Mouse (Mus musculus) left cerebral cortex, postnatal 36 days (tissue): ENCODE results near the gene Bud23. TPM values are rescaled to one million over a fixed set of nuclear protein-coding genes. Genes with fewer than 3 reads are reported as not detected.

ENCODE experiments used
- DNase-seq, 2 experiments: peaks; one replicate each; pipeline ENCODE4 v3.0.0; 2021 to 2022; ENCODE audit warnings: low spot score in 2 of 2, mixed read lengths in 1 of 2
- intact Hi-C: fragments of 180-260 bp; cut with DNase I; formaldehyde crosslinking; loops from one replicate; pipeline ENCODE4 v1.15.1; 2025
- total RNA-seq, 2 experiments: library from RNA; stranded (reverse); gene quantifications; 2 replicates each; pipeline ENCODE4 v1.2.3; 2021

Bud23 gene
- total RNA-seq, 2 experiments from 2014 or later, result 41.0 to 50.0 TPM

GRCm38 (mm10) chr5:135029007-135029854 is 35.5 kb downstream of the Bud23 start:
- intact Hi-C loops, result no loop called here
- DNase-seq, result peak; percentile 73 to 83

DNA sequence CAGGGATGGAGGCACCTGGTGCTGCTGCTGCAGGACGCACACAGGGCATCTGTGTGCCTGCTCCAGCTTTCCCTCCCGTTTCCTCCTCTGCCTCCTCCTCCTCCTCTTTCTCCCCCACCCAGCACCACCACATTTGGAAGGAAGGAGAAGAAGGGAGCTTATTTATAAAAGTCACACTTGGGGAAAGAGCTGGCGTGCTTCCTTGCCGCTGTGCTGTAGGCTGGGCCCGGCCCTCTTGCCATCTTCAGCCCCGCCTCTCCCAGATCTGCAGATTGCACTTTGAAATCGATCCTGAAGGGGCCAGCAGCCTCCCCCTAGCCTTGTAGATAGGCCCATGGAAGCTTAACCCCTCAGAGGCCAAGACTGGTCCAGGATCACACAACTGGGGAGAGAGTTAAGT is 38.9 kb downstream of the Bud23 start:
- DNase-seq, result peak; percentile 68 to 74
- intact Hi-C loops, result no loop called here

GRCm38 (mm10) chr5:135024665-135025224 is 40.0 kb downstream of the Bud23 start:
- DNase-seq, result no peak
- intact Hi-C loops, result no loop called here

DNA sequence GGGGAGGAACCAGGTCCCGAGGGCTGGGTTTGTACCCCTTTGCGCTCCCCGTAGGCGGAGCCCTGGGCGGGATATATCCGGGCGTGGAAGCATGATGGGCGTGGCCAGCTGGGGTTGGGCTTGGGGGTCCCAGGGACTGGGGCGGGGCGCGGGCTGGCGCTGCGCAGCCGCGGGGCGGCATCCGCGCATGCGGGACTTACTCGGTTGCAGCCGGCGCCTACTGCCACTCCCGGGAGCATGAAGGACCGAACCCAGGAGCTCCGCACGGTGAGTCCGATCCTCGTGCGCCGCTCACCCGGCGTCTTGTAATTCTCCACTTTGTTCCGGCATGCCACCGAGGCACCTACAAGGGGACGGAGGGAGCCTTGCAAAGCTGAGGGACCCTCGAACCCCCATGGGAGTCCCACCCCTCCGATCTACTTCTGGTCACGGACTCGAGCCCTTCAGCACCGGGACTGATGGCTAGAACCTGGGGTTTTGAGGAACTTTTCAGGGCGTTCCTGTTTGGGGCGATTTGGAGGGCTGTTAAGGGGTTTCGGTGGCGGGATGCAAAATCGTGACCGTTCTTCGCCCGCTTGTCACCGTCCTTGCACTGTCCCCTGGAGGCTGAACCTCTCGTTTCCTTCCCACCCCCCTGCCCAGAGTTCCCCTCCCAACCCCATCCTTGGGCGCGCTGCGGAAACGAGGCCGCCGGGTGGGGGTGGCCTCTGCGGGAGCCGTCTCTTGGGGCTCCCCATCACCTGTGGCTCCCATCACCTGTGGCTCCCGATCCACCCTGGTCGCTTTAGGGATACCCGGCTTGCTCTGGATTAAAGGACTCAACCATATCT is 41.2 kb downstream of the Bud23 start, which contains the start of gene Stx1a:
Stx1a (plus strand) TSS at position 139 of the 830 bp plus-strand sequence.
- intact Hi-C loops, result no loop called here
- DNase-seq, result peak; percentile 87 to 92

- intact Hi-C loops, result no loop called here
- DNase-seq, result no peak
Measured at GRCm38 (mm10) chr5:135021814-135022213, 42.9 kb downstream of the Bud23 start.

DNA sequence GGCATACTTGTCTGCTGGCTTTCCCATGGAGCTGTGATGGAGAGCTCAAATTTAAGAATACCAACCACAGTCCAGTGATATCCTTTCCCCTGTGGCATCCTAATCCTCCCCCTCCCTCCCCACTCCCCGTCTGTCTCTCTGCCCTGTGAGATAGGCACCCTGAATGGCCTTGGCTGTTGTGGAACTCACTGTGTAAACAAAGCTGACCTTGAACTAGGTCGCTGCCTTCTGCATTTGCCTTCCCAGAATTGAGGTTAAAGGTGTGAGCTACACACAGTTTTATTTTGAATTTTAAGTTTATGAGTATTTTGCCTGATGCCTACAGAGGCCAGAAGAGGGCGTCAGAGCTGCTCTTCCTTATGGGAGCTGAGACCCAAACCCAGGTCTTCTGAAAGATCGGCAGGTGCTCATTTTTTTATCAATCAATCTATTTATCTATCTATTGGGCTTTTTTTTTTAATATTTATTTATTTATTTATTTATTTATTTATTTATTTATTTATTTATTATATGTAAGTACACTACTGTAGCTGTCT is 48.5 kb downstream of the Bud23 start:
- DNase-seq, result no peak
- intact Hi-C loops, result loop anchor here (5.0 kb wide), 2 partner anchors 36 to 61 kb away; partner anchors contain the start of gene Vps37d

DNA sequence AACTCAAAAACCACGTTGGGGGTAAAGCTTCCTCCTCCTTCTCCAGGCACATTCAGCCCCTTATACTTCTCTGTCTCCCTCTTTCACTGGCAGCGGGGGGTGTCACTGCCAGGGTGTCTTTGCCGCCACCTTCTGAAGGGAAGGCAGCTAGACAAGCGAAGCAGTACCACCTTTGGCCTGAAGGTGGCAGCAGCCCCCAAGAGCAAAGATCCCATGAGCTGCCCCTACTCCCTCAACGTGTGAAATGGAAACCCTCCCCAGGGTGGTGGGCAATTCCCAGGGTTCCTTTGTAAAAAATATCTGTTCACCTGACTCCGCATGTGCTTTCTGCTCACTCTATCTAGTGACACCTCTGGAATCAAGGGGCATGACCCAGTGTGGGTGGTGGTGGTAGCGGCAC is 49.3 kb downstream of the Bud23 start:
- intact Hi-C loops, result loop anchor here (5.0 kb wide), 2 partner anchors 37 to 62 kb away; partner anchors contain the start of gene Vps37d
- peak; percentile 85 to 86 for DNase-seq

GRCm38 (mm10) chr5:135012671-135013441 is 51.9 kb downstream of the Bud23 start:
- DNase-seq, result peak in 1 of 2 experiments; percentile 74
- intact Hi-C loops, result no loop called here

DNA sequence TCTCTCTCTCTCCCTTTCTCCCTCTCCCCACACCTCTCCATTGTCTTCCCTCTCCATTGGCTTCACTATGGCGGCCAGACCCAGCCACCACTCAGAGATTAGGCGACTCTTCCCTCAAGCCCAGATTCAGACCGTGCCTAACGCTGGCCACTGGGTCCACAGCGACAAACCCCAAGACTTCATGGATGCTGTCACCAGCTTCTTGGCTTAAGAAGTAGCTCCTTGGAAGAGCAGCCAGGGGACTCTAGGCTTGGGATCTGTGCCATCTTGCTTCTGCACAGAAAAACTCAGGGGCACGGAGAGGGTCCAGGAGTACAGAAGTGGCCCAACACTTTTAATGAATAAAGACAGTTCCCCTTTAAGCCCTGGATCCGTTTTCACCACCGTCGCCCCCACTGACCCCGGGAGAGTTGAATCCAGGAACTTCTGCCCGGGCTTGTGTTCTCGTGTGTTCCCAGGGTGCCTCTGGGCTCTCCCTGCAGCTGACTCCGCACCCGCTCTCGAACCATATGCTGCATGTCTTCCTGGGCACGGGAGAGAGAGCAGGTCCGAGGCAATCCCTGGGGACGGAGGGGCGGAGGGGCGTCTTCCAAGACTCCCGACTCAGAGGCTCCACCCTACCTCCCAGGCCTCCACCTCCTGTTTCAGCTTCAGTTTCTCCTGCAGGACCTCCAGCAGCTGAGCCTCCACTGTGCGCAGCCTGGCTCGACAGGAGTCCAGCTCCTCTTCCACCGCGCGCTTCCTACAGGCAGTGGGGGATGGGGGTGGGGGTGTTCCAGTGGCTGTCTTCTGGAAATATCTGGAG is 52.7 kb downstream of the Bud23 start:
- no peak for DNase-seq
- intact Hi-C loops, result no loop called here

DNA sequence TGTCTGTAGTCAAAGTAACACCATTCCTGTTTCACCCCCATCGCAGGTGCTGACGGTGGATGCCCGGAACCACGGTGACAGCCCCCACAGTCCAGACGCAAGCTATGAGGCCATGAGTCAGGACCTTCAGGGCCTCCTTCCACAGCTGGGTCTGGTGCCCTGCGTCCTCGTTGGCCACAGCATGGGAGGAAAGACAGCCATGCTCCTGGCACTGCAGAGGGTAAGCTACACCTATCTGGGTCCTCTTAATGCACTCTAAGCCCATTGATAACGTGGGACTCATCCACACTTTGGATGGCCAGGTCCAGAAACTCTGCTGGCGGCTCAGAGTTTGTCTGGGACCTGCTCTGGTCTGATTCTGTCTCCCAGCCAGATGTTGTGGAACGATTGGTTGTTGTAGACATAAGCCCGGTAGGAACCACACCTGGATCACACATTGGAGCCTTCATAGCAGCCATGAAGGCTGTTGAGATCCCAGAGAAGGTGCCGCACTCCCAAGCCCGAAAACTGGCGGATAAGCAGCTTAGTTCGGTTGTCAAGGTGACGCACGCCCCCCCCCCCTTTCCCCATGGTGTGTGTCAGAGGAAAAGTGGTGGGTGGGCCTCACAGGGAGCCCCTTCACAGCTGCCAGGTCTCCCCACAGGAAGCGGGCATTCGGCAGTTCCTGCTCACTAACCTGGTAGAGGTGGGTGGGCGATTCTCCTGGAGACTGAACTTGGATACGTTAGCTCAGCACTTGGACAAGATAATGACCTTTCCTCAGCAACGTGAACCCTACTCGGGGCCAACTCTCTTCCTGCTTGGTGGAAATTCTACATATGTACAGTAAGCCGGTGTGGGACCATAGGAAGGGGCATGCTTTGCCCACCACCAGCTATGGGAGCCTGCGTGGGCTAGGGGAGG is 53.7 kb downstream of the Bud23 start:
- intact Hi-C loops, result no loop called here

GRCm38 (mm10) chr5:135010320-135010709 is 54.4 kb downstream of the Bud23 start:
- intact Hi-C loops, result no loop called here
- no peak for DNase-seq

More for the DNA sequence above, 53.7 kb downstream of the Bud23 start:
- DNase-seq, result no peak

GRCm38 (mm10) chr5:135009590-135010319 is 55.0 kb downstream of the Bud23 start:
- peak; percentile 90 to 91 for DNase-seq
- intact Hi-C loops, result loop anchor here (1.0 to 5.0 kb wide), 2 partner anchors 178 to 321 kb away; partner anchors contain the start of genes Baz1b and Limk1

DNA sequence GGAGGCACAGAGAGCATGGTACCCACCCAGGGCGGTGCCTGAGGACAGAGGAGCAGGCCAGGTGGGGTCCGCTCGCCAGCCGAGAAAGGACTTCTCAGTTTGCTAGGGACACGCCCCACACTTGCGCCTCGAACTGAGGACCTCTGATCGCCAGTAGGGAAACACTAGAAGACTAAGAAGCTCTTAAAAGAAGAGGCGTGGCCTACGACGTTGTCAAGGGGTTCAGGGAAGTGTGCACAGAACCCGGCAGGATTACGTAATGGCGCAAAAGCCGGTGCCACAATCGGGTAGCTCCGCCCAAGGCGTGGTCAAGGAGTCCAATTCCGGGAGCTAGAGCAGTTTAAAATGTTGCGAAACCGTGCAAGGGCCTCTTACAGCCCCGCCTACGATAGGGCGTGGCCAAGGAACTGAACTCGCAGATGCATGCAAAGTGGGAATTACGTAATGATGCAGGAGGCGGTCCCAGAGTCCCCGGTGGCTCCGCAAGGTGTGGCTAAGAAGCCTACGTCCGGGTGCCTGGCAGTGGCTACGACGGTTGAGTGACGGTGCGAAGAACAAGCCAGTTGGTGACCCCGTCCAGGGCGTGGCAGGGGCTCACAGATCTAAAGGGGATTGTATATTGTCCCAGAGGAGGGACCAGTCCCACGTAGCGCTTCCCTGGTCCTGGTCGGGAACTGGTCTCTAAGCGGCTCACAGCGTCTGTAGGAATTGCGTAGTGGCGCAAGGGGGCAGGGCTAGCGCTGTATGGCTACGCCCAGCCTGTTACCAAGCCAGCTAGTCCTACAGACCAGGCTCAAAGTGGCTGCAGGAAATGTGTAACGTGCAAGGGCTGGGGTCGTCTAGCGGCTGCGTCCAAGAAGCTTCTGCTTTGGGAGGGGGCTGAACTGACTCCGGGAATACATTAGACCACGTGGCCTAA is 55.8 kb downstream of the Bud23 start, which contains the start of gene Abhd11:
Abhd11 (plus strand) TSS at position 482 of the 919 bp plus-strand sequence.
- peak; percentile 94 to 95 for DNase-seq
- intact Hi-C loops, result loop anchor here (1.0 to 5.0 kb wide), 2 partner anchors 178 to 321 kb away; partner anchors contain the start of genes Baz1b and Limk1

- DNase-seq, result no peak
Measured at GRCm38 (mm10) chr5:135007802-135008571, 56.8 kb downstream of the Bud23 start.

More at GRCm38 (mm10) chr5:135007802-135008571, 56.8 kb downstream of the Bud23 start:
- intact Hi-C loops, result loop anchor here (5.0 kb wide), 1 partner anchor 179 kb away; the partner anchor contains the start of gene Baz1b
